Mouse (Mus musculus) myocyte (in vitro differentiated cells): Measurements from ENCODE around the gene Olfr690.

Source experiments
- CEBPB ChIP-seq: IDR thresholded peaks from 2 replicates; pipeline ENCODE4 v1.6.1; 2011; ENCODE audit warnings: mild to moderate bottlenecking, moderate library complexity; ENCODE audit not compliant: poor library complexity, insufficient read depth, severe bottlenecking
- E2F4 ChIP-seq: IDR thresholded peaks from one replicate; pipeline ENCODE4 v1.6.1; 2011; ENCODE audit warnings: mild to moderate bottlenecking, control low read depth, moderate library complexity; ENCODE audit not compliant: insufficient read depth
- MAX ChIP-seq: IDR thresholded peaks from one replicate; pipeline ENCODE4 v1.6.1; 2011; ENCODE audit warnings: low read depth, mild to moderate bottlenecking, control low read depth
- MYOD1 ChIP-seq, 3 experiments: IDR thresholded peaks; one replicate each; pipeline ENCODE4 v1.6.1; 2011; ENCODE audit warnings: control low read depth in 2 of 3, low read depth in 2 of 3, mild to moderate bottlenecking in 2 of 3, moderate library complexity in 1 of 3; ENCODE audit not compliant: insufficient read length in 2 of 3, control insufficient read depth in 1 of 3
- MYOG ChIP-seq, 3 experiments: IDR thresholded peaks; one replicate each; pipeline ENCODE4 v1.6.1; 2011; ENCODE audit warnings: control low read depth in 2 of 3, low read depth in 2 of 3, mild to moderate bottlenecking in 2 of 3; ENCODE audit not compliant: insufficient read length in 2 of 3, control insufficient read depth in 1 of 3, insufficient read depth in 1 of 3
- POLR2A ChIP-seq: IDR thresholded peaks from one replicate; pipeline ENCODE4 v1.6.1; 2011; ENCODE audit warnings: low read depth, mild to moderate bottlenecking, control low read depth, moderate library complexity; ENCODE audit not compliant: insufficient read length
- POLR2AphosphoS2 ChIP-seq: IDR thresholded peaks from one replicate; pipeline ENCODE4 v1.6.1; 2011; ENCODE audit warnings: low read depth, control low read depth; ENCODE audit not compliant: insufficient read length
- SRF ChIP-seq: IDR thresholded peaks from one replicate; pipeline ENCODE4 v1.6.1; 2011; ENCODE audit warnings: low read depth; ENCODE audit not compliant: control insufficient read depth, insufficient read length
- TCF12 ChIP-seq: IDR thresholded peaks from one replicate; pipeline ENCODE4 v1.6.1; 2011; ENCODE audit warnings: mild to moderate bottlenecking, control low read depth; ENCODE audit not compliant: poor library complexity, insufficient read depth, severe bottlenecking
- TCF3 ChIP-seq: IDR thresholded peaks from one replicate; pipeline ENCODE4 v1.6.1; 2011; ENCODE audit warnings: low read depth, control low read depth; ENCODE audit not compliant: insufficient read length
- USF1 ChIP-seq: IDR thresholded peaks from one replicate; pipeline ENCODE4 v1.6.1; 2011; ENCODE audit warnings: low read depth, mild to moderate bottlenecking, control low read depth, moderate library complexity

GRCm38 (mm10) chr7:105380329-105380728, 46.4 kb upstream of the Olfr690 start:
- no peak for TF ChIP-seq POLR2A
- no peak for TF ChIP-seq POLR2AphosphoS2
- no peak for TF ChIP-seq TCF12
- TF ChIP-seq MYOD1 (IDR thresholded peaks at IDR 0.05; ENCODE audit: control insufficient read depth in 1 of 3, insufficient read length in 2 of 3, low read depth in 2 of 3): no peak
- TF ChIP-seq MYOG (IDR thresholded peaks at IDR 0.05; ENCODE audit: control insufficient read depth in 1 of 3, insufficient read depth in 1 of 3, insufficient read length in 2 of 3, low read depth in 2 of 3): no peak
- TF ChIP-seq USF1: no peak
- no peak for TF ChIP-seq SRF
- no peak for TF ChIP-seq MAX
- no peak for TF ChIP-seq E2F4
- TF ChIP-seq CEBPB: no peak
- no peak for TF ChIP-seq TCF3
